Mouse (Mus musculus) lung, embryonic 15.5 days (tissue): ENCODE results near the gene Tarbp1. TPM values are rescaled to one million over a fixed set of nuclear protein-coding genes. Genes with fewer than 3 reads are reported as not detected.
"Not testable (repeated sequence)": the region's sequence is repeated elsewhere in the genome, so short reads cannot be mapped to it uniquely, and the experiment has no call there.

Experiments used
- ATAC-seq: fragments of 200-750 bp; cut with Nextera tagmentation; 2 replicates; pipeline ENCODE4 v1.8.0; 2017; ENCODE audit warnings: moderate number of reproducible peaks, borderline replicate concordance; ENCODE audit not compliant: low FRiP score, low TSS enrichment; ENCODE audit errors: extremely low read depth
- H3K27ac ChIP-seq: fragments of 300-500 bp; sonication (generic); 2 replicates; pipeline ENCODE4 v1.5.1; 2015; ENCODE audit warnings: moderate library complexity, mild to moderate bottlenecking, inconsistent platforms
- H3K27me3 ChIP-seq: fragments of 300-500 bp; sonication (generic); 2 replicates; pipeline ENCODE4 v1.6.1; 2015; ENCODE audit warnings: inconsistent platforms
- H3K36me3 ChIP-seq: fragments of 300-500 bp; sonication (generic); 2 replicates; pipeline ENCODE4 v1.6.1; 2015; ENCODE audit warnings: inconsistent platforms
- H3K4me1 ChIP-seq: fragments of 300-500 bp; sonication (generic); 2 replicates; pipeline ENCODE4 v1.6.1; 2015; ENCODE audit warnings: inconsistent platforms
- H3K4me2 ChIP-seq: fragments of 300-500 bp; sonication (generic); 2 replicates; pipeline ENCODE4 v1.6.1; 2015; ENCODE audit warnings: inconsistent platforms, mild to moderate bottlenecking, moderate library complexity
- H3K4me3 ChIP-seq: fragments of 300-500 bp; sonication (generic); 2 replicates; pipeline ENCODE4 v1.5.1; 2015; ENCODE audit warnings: mild to moderate bottlenecking, inconsistent platforms
- H3K9ac ChIP-seq: fragments of 300-500 bp; sonication (generic); 2 replicates; pipeline ENCODE4 v1.6.1; 2015; ENCODE audit warnings: inconsistent platforms
- H3K9me3 ChIP-seq: fragments of 300-500 bp; sonication (generic); 2 replicates; pipeline ENCODE4 v1.6.1; 2016; ENCODE audit warnings: inconsistent platforms
- whole genome bisulfite sequencing: fragments of 180-500 bp; shearing (Covaris S2); methylation state at CpG from one replicate; pipeline ENCODE4 v1.1.7; 2015; 5-methylcytosine and 5-hydroxymethylcytosine counted together
- polyA plus RNA-seq: library from polyadenylated mRNA; unstranded; fragments of >200 nt; fragmentation: Nextera tagmentation; extraction: Ambion mirVana; gene quantifications from 2 replicates; pipeline ENCODE4 v1.2.1, GENCODE M21; 2015

Tarbp1 gene
- polyA plus RNA-seq, 1 experiment from 2014 or later, result 3.0 TPM

GRCm38 (mm10) chr8:126481494-126482347, 6.9 kb upstream of the Tarbp1 start:
- 41% methylated on average over 8 of the region's 8 CpGs for WGBS
- Histone ChIP-seq H3K4me1 (0 out of 2 replicates have a peak, but pooled peaks cover 2% of the 10 kb centered on the region), H3K4me2 (no peak overlapping the region), H3K9me3 (no peaks in the 10 kb centered on the region), H3K27ac (no peak overlapping the region), H3K9ac (no peak overlapping the region), H3K36me3 (no peaks in the 10 kb centered on the region), H3K27me3 (no peaks in the 10 kb centered on the region), H3K4me3 (no peak overlapping the region)
- no peak for ATAC-seq

DNA sequence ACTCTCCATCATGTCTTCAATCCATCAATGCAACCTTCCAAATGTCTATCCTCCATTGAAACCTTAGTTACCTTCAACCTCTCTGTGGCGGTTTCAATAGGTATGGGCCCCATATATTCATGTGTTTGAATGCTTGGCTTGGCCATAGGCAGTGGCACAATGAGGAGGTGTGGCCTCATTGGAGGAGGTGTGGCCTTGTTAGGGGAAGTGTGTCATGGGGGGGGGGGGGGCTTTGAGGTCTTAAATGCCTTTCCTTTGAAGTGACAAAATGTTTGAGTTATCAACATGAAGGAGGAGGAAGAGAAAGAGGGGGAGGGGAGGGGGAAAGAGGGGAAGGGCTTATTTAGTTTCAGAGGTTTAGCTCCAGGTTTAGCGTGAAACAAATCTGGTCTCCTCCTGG, 5.5 kb upstream of the Tarbp1 start:
- Histone ChIP-seq H3K4me1 (peaks cover 3% of the 10 kb centered on the region; the same call in 1 of the 2 replicates), H3K4me3 (no peak overlapping the region), H3K27me3 (no peaks in the 10 kb centered on the region), H3K4me2 (no peak overlapping the region), H3K36me3 (no peaks in the 10 kb centered on the region), H3K9ac (no peak overlapping the region), H3K27ac (no peak overlapping the region), H3K9me3 (no peaks in the 10 kb centered on the region)
- ATAC-seq, result no peak
- WGBS, result 74% methylated on average over 2 of the region's 2 CpGs

- no peak overlapping the region for H3K4me3 ChIP-seq
- no peaks in the 10 kb centered on the region for H3K9me3 ChIP-seq
- ATAC-seq, result no peak
- H3K27me3 ChIP-seq, result no peaks in the 10 kb centered on the region
- no peak overlapping the region for H3K4me2 ChIP-seq
- H3K27ac ChIP-seq, result no peak overlapping the region
- no peaks in the 10 kb centered on the region for H3K36me3 ChIP-seq
- WGBS, result 10% methylated on average over 3 of the region's 3 CpGs
- peaks cover 13% of the 10 kb centered on the region for H3K4me1 ChIP-seq
- no peak overlapping the region for H3K9ac ChIP-seq
Observed at GRCm38 (mm10) chr8:126478714-126479113, 3.8 kb upstream of the Tarbp1 start.

- peaks cover 25% of the 10 kb centered on the region for H3K4me1 ChIP-seq
- WGBS, result 36% methylated on average over 29 of the region's 29 CpGs
- not testable (repeated sequence) for H3K9me3 ChIP-seq, H3K9ac ChIP-seq, H3K36me3 ChIP-seq, H3K27me3 ChIP-seq, ATAC-seq, H3K27ac ChIP-seq, H3K4me3 ChIP-seq
- H3K4me2 ChIP-seq, result peak overlapping the region; percentile 7; the same call in 1 of the 2 replicates
Observed at GRCm38 (mm10) chr8:126476151-126476855, 1.4 kb upstream of the Tarbp1 start.

DNA sequence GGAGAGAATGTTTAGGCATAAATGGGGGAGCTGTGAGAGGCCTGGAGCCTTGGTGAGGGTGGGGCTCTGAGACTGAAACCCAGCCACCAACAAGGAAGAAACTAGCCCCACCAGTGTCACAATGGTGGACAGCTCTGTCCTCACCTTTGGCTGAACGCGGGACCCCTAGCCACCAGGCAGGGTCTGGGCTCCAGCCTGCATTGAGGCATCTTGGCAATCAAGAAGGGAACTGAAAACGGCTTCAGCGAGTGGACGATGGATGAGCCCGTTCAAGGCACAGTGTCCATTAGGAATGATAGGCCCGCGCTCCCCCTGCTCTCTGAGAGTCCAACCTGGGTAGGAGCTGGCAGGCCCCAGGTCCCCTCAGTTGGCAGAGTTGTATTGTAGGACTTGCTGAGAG, 873 bp upstream of the Tarbp1 start:
- peak overlapping the region; percentile 7; the same call in 1 of the 2 replicates for H3K4me2 ChIP-seq
- not testable (repeated sequence) for H3K9me3 ChIP-seq, H3K9ac ChIP-seq, H3K27me3 ChIP-seq, ATAC-seq, H3K27ac ChIP-seq, H3K4me3 ChIP-seq, H3K36me3 ChIP-seq
- 46% methylated on average over 8 of the region's 8 CpGs for WGBS
- H3K4me1 ChIP-seq, result peaks cover 25% of the 10 kb centered on the region

DNA sequence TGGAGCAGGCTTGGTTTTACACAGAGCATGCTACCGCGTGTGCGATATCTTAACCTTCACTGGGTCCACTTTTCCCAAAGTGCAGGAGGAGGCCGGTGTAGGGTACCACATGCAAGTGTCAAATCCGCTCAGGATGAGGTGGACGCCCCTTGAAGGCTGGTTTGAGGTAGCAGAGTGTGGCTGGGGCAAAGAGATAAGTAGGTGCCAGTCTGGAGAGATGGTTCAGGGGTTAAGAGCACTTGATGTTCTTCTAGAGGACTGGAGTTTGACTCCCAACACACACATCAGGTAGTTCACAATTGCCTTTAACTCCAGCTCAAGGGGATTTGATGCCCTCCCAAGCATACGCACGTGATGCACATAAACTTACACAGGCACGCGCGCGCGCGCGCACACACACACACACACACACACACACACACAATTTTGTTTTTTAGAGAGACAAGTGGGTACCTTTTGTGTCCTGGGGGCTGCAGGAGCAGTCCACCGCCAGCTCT, 1.0 kb downstream of the Tarbp1 start:
- Histone ChIP-seq H3K27me3 (no peaks in the 10 kb centered on the region), H3K4me2 (peak overlapping the region; percentile 94), H3K9me3 (no peaks in the 10 kb centered on the region), H3K9ac (peak overlapping the region; percentile 73), H3K4me1 (peaks cover 25% of the 10 kb centered on the region), H3K27ac (no peak overlapping the region), H3K36me3 (peaks cover 20% of the 10 kb centered on the region), H3K4me3 (peak overlapping the region; percentile 90)
- WGBS, result 10% methylated on average over 16 of the region's 16 CpGs
- ATAC-seq, result no peak

DNA sequence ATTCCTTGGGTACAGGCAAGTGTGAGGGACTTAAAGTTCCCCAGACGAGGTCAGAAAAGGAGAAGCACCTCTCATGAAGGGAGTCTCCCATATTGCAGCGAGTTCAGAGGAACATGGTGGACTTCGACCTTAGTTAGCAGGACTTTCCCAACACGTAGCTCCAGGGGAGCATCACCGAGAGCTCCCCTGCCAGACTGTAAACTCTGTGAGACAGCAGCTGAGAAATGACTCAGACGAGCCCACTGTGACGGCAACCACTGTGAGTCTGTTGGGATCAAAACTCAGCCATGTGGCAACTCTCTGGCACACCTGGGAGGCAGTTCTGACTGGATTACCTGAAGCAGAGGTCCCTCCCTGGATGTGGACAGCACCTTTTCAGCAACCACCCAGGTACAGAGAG, 10.8 kb downstream of the Tarbp1 start:
- Histone ChIP-seq H3K36me3 (peaks cover 47% of the 10 kb centered on the region), H3K4me3 (no peak overlapping the region), H3K27ac (no peak overlapping the region), H3K9ac (no peak overlapping the region), H3K9me3 (no peaks in the 10 kb centered on the region), H3K4me2 (no peak overlapping the region), H3K27me3 (no peaks in the 10 kb centered on the region), H3K4me1 (no peaks in the 10 kb centered on the region)
- WGBS, result 79% methylated on average over 7 of the region's 7 CpGs
- no peak for ATAC-seq

DNA sequence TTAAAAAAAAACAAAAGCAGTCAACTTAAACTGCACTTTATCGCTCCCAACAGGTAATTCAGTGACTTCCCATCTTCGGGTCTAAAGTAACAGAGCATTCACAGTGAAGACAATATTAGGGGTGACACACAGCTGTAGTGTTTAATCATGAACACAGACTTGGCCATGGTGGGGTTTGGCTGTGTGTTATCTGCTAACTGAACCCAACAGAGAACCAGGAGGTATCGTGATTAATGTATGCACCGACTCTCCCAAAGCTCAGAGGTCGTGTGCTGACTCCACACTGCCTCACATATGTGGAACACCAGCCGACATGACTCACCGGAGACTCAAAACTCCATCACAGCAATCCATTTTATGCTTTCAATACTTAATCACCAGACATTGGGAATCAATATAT, 13.1 kb downstream of the Tarbp1 start:
- H3K27ac ChIP-seq, result no peak overlapping the region
- H3K4me2 ChIP-seq, result no peak overlapping the region
- WGBS, result 74% methylated on average over 7 of the region's 7 CpGs
- no peaks in the 10 kb centered on the region for H3K4me1 ChIP-seq
- no peak overlapping the region for H3K9ac ChIP-seq
- no peaks in the 10 kb centered on the region for H3K27me3 ChIP-seq
- H3K4me3 ChIP-seq, result no peak overlapping the region
- peaks cover 40% of the 10 kb centered on the region for H3K36me3 ChIP-seq
- no peaks in the 10 kb centered on the region for H3K9me3 ChIP-seq
- no peak for ATAC-seq

DNA sequence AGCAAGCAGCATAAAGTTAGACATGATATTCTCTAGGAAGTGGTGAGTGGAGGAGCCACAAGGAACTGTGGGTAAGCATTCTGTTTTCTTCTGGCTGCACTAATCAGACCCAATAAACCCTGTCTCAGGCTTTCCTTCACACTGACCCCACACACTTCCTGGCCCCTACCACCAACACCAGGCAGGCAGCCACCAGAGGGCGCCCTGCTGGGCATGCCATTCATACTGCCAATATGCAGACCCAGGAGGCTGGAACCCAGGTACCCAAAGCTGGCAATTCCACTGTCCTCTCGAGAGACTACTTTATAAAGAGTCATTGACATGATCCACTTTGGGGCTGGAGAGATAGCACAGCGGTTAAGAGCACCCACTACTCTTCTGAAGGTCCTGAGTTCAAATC, 14.6 kb downstream of the Tarbp1 start:
- Histone ChIP-seq H3K4me3 (no peak overlapping the region), H3K9me3 (no peaks in the 10 kb centered on the region), H3K27me3 (no peaks in the 10 kb centered on the region), H3K27ac (no peak overlapping the region), H3K9ac (no peak overlapping the region), H3K36me3 (peaks cover 45% of the 10 kb centered on the region), H3K4me2 (no peak overlapping the region), H3K4me1 (no peaks in the 10 kb centered on the region)
- no peak for ATAC-seq
- WGBS, result 49% methylated on average over 3 of the region's 3 CpGs

DNA sequence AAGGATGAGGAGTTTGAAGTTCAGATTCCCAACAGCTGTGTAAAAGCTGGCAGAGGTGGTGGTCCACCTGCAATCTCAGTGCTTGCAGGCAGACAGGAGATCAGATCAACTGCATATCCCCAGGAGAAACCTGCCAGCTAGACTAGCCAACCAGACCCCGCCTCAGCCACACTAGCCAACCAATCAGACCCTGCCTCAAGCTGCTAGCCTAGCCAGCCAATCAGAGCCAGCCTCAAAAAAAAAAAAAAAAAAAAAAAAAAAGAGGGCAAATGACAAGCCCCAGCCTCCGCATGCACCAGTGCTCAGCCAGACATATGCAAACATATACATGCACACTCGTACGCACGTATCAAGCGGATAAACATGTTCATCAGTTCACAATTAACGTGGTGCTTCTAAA, 19.5 kb downstream of the Tarbp1 start:
- Histone ChIP-seq H3K4me3 (no peak overlapping the region), H3K27ac (no peak overlapping the region), H3K4me1 (no peaks in the 10 kb centered on the region), H3K9ac (no peak overlapping the region), H3K36me3 (peaks cover 52% of the 10 kb centered on the region), H3K4me2 (no peak overlapping the region), H3K9me3 (no peaks in the 10 kb centered on the region), H3K27me3 (no peaks in the 10 kb centered on the region)
- 74% methylated on average over 7 of the region's 7 CpGs for WGBS
- ATAC-seq, result no peak

GRCm38 (mm10) chr8:126451158-126451557, 23.7 kb downstream of the Tarbp1 start:
- Histone ChIP-seq H3K9ac (no peak overlapping the region), H3K4me1 (no peaks in the 10 kb centered on the region), H3K4me3 (no peak overlapping the region), H3K27ac (no peak overlapping the region), H3K4me2 (no peak overlapping the region), H3K36me3 (peaks cover 62% of the 10 kb centered on the region), H3K27me3 (no peaks in the 10 kb centered on the region), H3K9me3 (no peaks in the 10 kb centered on the region)
- no peak for ATAC-seq
- 71% methylated on average over 8 of the region's 8 CpGs for WGBS

DNA sequence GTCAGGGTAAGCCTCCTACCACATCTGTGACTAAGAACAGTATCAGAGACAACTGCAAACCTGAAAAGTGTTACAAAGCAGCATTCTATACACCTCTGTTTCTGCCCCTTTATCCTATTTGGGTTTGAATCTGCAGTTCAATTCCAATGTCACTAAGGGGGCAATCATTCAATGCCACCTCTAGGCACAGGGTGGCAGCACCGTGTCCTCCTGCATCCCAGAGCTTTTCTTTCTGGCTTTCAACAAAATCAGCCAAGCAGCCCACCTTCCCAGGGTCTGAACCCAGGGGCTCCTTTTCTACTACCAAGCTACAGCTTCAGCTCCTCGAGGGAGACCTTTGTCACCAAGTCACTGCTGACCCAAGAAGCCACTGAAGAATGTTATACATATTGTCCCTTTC, 35.9 kb downstream of the Tarbp1 start:
- no peak overlapping the region for H3K27ac ChIP-seq
- WGBS, result 58% methylated on average over 2 of the region's 2 CpGs
- peaks cover 19% of the 10 kb centered on the region; the same call in 1 of the 2 replicates for H3K36me3 ChIP-seq

More for the DNA sequence above, 35.9 kb downstream of the Tarbp1 start:
- Histone ChIP-seq H3K4me1 (no peaks in the 10 kb centered on the region), H3K4me2 (no peak overlapping the region), H3K9me3 (no peaks in the 10 kb centered on the region), H3K27me3 (no peaks in the 10 kb centered on the region), H3K4me3 (no peak overlapping the region), H3K9ac (no peak overlapping the region)
- no peak for ATAC-seq
